Mouse (Mus musculus): ENCODE results near the gene Zswim5. TPM values are rescaled to one million over a fixed set of nuclear protein-coding genes. Genes with fewer than 3 reads are reported as not detected.
A peak's percentile ranks its signal among the peaks of the same experiment; 100 is the strongest.

Gene Zswim5
- total RNA-seq, 1 experiment, result 2.5 TPM

DNA sequence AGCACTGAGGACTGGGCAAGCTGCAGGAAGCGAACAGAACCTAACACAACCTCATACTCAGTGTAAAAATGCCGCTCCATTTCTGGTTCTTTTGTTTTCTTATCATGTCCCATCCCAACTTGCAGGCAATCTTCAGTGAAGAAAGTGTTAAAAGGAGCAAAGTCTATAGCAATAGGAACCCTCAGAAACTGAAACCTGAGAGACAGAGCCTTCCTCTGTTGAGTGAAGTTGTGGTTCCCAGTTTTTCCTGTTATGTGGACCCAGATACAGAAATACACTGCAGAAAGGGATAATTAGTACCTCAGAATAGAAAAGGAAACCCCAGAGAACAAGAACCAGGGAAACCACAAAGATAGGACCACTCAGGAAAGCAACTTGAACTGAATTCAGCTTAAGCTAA lies 36.1 kb downstream of the Zswim5 start:
- Histone ChIP-seq H3K9ac (ENCODE audit: insufficient read depth, low read depth, low read length, poor library complexity, severe bottlenecking) (no peak overlapping the region), H3K36me3 (ENCODE audit: control insufficient read depth, insufficient read depth, low read length, poor library complexity, severe bottlenecking) (no peaks in the 10 kb centered on the region), H3K27ac (ENCODE audit: insufficient read depth, low read depth, low read length, poor library complexity, severe bottlenecking) (no peak overlapping the region), H3K4me1 (ENCODE audit: control insufficient read depth in 2 of 2, insufficient read depth in 2 of 2, low read length in 2 of 2, poor library complexity in 1 of 2) (no peaks in the 10 kb centered on the region), H3K9me3 (ENCODE audit: control insufficient read depth, insufficient read depth, low read depth, low read length) (no peaks in the 10 kb centered on the region), H3K4me3 (ENCODE audit: insufficient read depth in 1 of 2, low read depth in 1 of 2, low read length in 2 of 2, poor library complexity in 1 of 2, severe bottlenecking in 1 of 2) (no peak overlapping the region)
- in situ Hi-C loops (cut with MboI; ENCODE audit: low sequenced_read_pairs in 2 of 2, unreplicated experiment in 2 of 2), result no loop called here
- DNase-seq (ENCODE audit: low read depth, low spot score), result no peak
- TF ChIP-seq MAFK (IDR thresholded peaks at IDR 0.05; ENCODE audit: insufficient read depth, low read depth, low read length) (no peak), HCFC1 (IDR thresholded peaks at IDR 0.05; ENCODE audit: borderline replicate concordance, insufficient read depth, low read length) (no peak), ZNF384 (IDR thresholded peaks at IDR 0.05; ENCODE audit: low read depth, low read length) (no peak), ZC3H11A (IDR thresholded peaks at IDR 0.05; ENCODE audit: borderline replicate concordance, low read depth, low read length) (no peak), CHD2 (IDR thresholded peaks at IDR 0.05; ENCODE audit: low read depth, low read length) (no peak)

DNA sequence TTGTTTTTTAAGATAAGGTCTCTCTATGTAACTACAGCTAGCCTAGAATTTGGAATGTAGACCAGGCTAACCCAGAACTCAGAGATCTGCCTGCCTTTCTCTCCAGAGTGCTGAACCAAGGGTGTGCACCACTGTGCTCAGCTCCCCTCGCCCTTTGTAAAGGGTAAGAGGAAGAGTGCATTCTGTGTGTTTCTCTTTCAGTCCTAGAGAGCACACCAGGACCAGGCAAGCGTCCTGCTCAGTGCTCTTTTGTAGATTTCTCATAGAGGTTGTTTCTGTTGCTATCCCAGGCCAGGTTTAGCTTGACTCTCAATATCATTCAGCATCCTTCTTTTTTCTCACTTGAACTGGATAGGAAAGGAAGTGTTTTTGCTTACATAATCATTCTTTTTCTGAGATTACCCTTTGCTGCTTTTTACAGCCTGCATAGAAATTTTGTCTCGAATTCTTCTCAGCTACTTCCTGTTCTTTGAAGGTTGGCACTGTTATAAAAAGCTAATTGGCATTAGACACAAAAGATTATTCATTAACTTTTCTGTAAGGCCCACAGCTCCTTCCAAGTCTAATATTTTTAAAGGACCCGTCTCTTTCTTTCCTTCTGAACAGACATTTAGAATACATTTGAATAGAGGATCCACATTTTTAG lies 51.0 kb downstream of the Zswim5 start:
- no peak overlapping the region for H3K4me3 ChIP-seq (ENCODE audit: insufficient read depth in 1 of 2, low read depth in 1 of 2, low read length in 2 of 2, poor library complexity in 1 of 2, severe bottlenecking in 1 of 2)
- no peak for DNase-seq (ENCODE audit: low read depth, low spot score)
- no peaks in the 10 kb centered on the region for H3K36me3 ChIP-seq (ENCODE audit: control insufficient read depth, insufficient read depth, low read length, poor library complexity, severe bottlenecking)
- in situ Hi-C loops (cut with MboI; ENCODE audit: low sequenced_read_pairs in 2 of 2, unreplicated experiment in 2 of 2), result no loop called here
- H3K9ac ChIP-seq (ENCODE audit: insufficient read depth, low read depth, low read length, poor library complexity, severe bottlenecking), result no peak overlapping the region
- no peak for TF ChIP-seq ZC3H11A (IDR thresholded peaks at IDR 0.05; ENCODE audit: borderline replicate concordance, low read depth, low read length)
- no peak for TF ChIP-seq CHD2 (IDR thresholded peaks at IDR 0.05; ENCODE audit: low read depth, low read length)
- TF ChIP-seq HCFC1 (IDR thresholded peaks at IDR 0.05; ENCODE audit: borderline replicate concordance, insufficient read depth, low read length), result no peak
- TF ChIP-seq ZNF384 (IDR thresholded peaks at IDR 0.05; ENCODE audit: low read depth, low read length), result no peak
- TF ChIP-seq MAFK (IDR thresholded peaks at IDR 0.05; ENCODE audit: insufficient read depth, low read depth, low read length), result no peak
- no peaks in the 10 kb centered on the region for H3K4me1 ChIP-seq (ENCODE audit: control insufficient read depth in 2 of 2, insufficient read depth in 2 of 2, low read length in 2 of 2, poor library complexity in 1 of 2)
- H3K9me3 ChIP-seq (ENCODE audit: control insufficient read depth, insufficient read depth, low read depth, low read length), result no peaks in the 10 kb centered on the region
- no peak overlapping the region for H3K27ac ChIP-seq (ENCODE audit: insufficient read depth, low read depth, low read length, poor library complexity, severe bottlenecking)

DNA sequence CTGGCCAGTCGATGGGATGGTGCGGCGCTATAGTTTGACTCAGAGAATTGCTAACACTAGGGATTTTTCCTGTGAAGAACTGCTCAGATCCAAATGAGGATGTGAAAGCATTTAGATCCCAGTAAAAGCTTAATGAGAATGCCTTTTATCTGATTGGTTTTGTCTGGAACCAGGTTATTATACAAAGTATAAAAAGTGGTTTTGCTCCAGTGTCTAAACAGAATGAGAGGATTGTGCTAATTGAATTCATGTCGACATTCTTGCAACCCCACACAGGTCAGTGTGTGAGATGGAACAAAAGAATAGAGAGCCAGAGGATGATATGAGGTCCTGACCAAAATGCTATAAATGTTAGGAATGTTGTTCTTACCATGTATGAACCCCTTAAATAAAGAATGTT lies 62.4 kb downstream of the Zswim5 start:
- in situ Hi-C loops (cut with MboI; ENCODE audit: low sequenced_read_pairs in 2 of 2, unreplicated experiment in 2 of 2), result no loop called here
- no peaks in the 10 kb centered on the region for H3K9me3 ChIP-seq (ENCODE audit: control insufficient read depth, insufficient read depth, low read depth, low read length)
- no peak for DNase-seq (ENCODE audit: low read depth, low spot score)

DNA sequence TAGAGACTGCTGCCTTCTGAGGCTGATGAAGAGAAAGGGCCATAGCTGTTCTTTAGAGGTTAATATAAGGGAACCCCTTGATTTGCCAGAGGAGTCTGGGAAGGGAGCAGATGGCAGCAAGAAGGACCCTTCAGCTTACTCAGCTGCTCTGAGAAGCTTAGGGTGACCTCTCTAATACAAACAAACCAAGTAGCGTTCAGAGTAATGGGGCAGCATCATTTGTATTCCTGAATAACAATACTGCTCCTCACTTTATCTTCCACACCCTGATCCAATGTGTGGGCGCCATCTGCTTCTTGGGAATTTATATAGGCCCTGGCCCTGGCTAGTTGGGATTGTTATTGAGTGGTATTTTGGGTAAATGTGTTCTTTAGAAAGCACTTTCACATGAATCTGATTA lies 65.5 kb downstream of the Zswim5 start:
- in situ Hi-C loops (cut with MboI; ENCODE audit: low sequenced_read_pairs in 2 of 2, unreplicated experiment in 2 of 2), result no loop called here
- Histone ChIP-seq H3K9ac (ENCODE audit: insufficient read depth, low read depth, low read length, poor library complexity, severe bottlenecking) (no peak overlapping the region), H3K27ac (ENCODE audit: insufficient read depth, low read depth, low read length, poor library complexity, severe bottlenecking) (no peak overlapping the region), H3K4me3 (ENCODE audit: insufficient read depth in 1 of 2, low read depth in 1 of 2, low read length in 2 of 2, poor library complexity in 1 of 2, severe bottlenecking in 1 of 2) (no peak overlapping the region), H3K4me1 (ENCODE audit: control insufficient read depth in 2 of 2, insufficient read depth in 2 of 2, low read length in 2 of 2, poor library complexity in 1 of 2) (no peaks in the 10 kb centered on the region; a peak in 1 of 4 replicates), H3K36me3 (ENCODE audit: control insufficient read depth, insufficient read depth, low read length, poor library complexity, severe bottlenecking) (no peaks in the 10 kb centered on the region), H3K9me3 (ENCODE audit: control insufficient read depth, insufficient read depth, low read depth, low read length) (no peaks in the 10 kb centered on the region)
- no peak for TF ChIP-seq ZC3H11A (IDR thresholded peaks at IDR 0.05; ENCODE audit: borderline replicate concordance, low read depth, low read length)
- TF ChIP-seq MAFK (IDR thresholded peaks at IDR 0.05; ENCODE audit: insufficient read depth, low read depth, low read length), result no peak
- no peak for TF ChIP-seq ZNF384 (IDR thresholded peaks at IDR 0.05; ENCODE audit: low read depth, low read length)
- TF ChIP-seq HCFC1 (IDR thresholded peaks at IDR 0.05; ENCODE audit: borderline replicate concordance, insufficient read depth, low read length), result no peak
- TF ChIP-seq CHD2 (IDR thresholded peaks at IDR 0.05; ENCODE audit: low read depth, low read length), result no peak
- DNase-seq (ENCODE audit: low read depth, low spot score), result peak; percentile 2

More for the DNA sequence above, 62.4 kb downstream of the Zswim5 start:
- no peak overlapping the region for H3K4me3 ChIP-seq (ENCODE audit: insufficient read depth in 1 of 2, low read depth in 1 of 2, low read length in 2 of 2, poor library complexity in 1 of 2, severe bottlenecking in 1 of 2)
- no peak overlapping the region for H3K9ac ChIP-seq (ENCODE audit: insufficient read depth, low read depth, low read length, poor library complexity, severe bottlenecking)
- no peaks in the 10 kb centered on the region; a peak in 1 of 4 replicates for H3K4me1 ChIP-seq (ENCODE audit: control insufficient read depth in 2 of 2, insufficient read depth in 2 of 2, low read length in 2 of 2, poor library complexity in 1 of 2)
- TF ChIP-seq HCFC1 (IDR thresholded peaks at IDR 0.05; ENCODE audit: borderline replicate concordance, insufficient read depth, low read length) (no peak), ZC3H11A (IDR thresholded peaks at IDR 0.05; ENCODE audit: borderline replicate concordance, low read depth, low read length) (no peak), MAFK (IDR thresholded peaks at IDR 0.05; ENCODE audit: insufficient read depth, low read depth, low read length) (no peak), ZNF384 (IDR thresholded peaks at IDR 0.05; ENCODE audit: low read depth, low read length) (no peak), CHD2 (IDR thresholded peaks at IDR 0.05; ENCODE audit: low read depth, low read length) (no peak)
- H3K27ac ChIP-seq (ENCODE audit: insufficient read depth, low read depth, low read length, poor library complexity, severe bottlenecking), result no peak overlapping the region
- H3K36me3 ChIP-seq (ENCODE audit: control insufficient read depth, insufficient read depth, low read length, poor library complexity, severe bottlenecking), result no peaks in the 10 kb centered on the region
